Mouse (Mus musculus): Measurements from ENCODE around the gene Nanos2.

Nanos2 gene

GRCm38 (mm10) chr7:18987100-18987499 lies at the start of gene Nanos2:
TSS of gene Nanos2 (plus strand) at chr7:18987400.
- DNase-seq (ENCODE audit: low spot score) = no peak

- no peak for DNase-seq (ENCODE audit: low spot score)
Measured at GRCm38 (mm10) chr7:18942376-18942775, 44.8 kb upstream of the Nanos2 start.

- DNase-seq (ENCODE audit: low spot score) = no peak
Measured at GRCm38 (mm10) chr7:18942815-18943214, 44.4 kb upstream of the Nanos2 start.

- DNase-seq (ENCODE audit: low spot score) = peak; percentile 40
Measured at GRCm38 (mm10) chr7:18948151-18948550, 39.0 kb upstream of the Nanos2 start.

GRCm38 (mm10) chr7:18949781-18950522 lies 37.2 kb upstream of the Nanos2 start:
- DNase-seq (ENCODE audit: low spot score) = peak; percentile 67

GRCm38 (mm10) chr7:18950523-18951315 lies 36.5 kb upstream of the Nanos2 start:
- peak; percentile 9 for DNase-seq (ENCODE audit: low spot score)

- no peak for DNase-seq (ENCODE audit: low spot score)
Measured at GRCm38 (mm10) chr7:18951397-18951796, 35.8 kb upstream of the Nanos2 start.

GRCm38 (mm10) chr7:18957569-18958383 lies 29.4 kb upstream of the Nanos2 start:
- no peak for DNase-seq (ENCODE audit: low spot score)

- no peak for DNase-seq (ENCODE audit: low spot score)
Measured at GRCm38 (mm10) chr7:18958384-18958766, 28.8 kb upstream of the Nanos2 start.

- DNase-seq (ENCODE audit: low spot score) = no peak
Measured at GRCm38 (mm10) chr7:18959446-18959845, 27.8 kb upstream of the Nanos2 start.

- no peak for DNase-seq (ENCODE audit: low spot score)
Measured at GRCm38 (mm10) chr7:18962171-18962792, 24.9 kb upstream of the Nanos2 start.

GRCm38 (mm10) chr7:18962795-18963194 lies 24.4 kb upstream of the Nanos2 start:
- DNase-seq (ENCODE audit: low spot score) = no peak

- no peak for DNase-seq (ENCODE audit: low spot score)
Measured at GRCm38 (mm10) chr7:18963294-18963843, 23.8 kb upstream of the Nanos2 start.

GRCm38 (mm10) chr7:18965312-18965711 lies 21.9 kb upstream of the Nanos2 start:
- DNase-seq (ENCODE audit: low spot score) = no peak

GRCm38 (mm10) chr7:18967603-18968002 lies 19.6 kb upstream of the Nanos2 start:
- DNase-seq (ENCODE audit: low spot score) = no peak

GRCm38 (mm10) chr7:18970956-18971355 lies 16.2 kb upstream of the Nanos2 start:
- DNase-seq (ENCODE audit: low spot score) = no peak

- peak; percentile 41 for DNase-seq (ENCODE audit: low spot score)
Measured at GRCm38 (mm10) chr7:18978381-18978780, 8.8 kb upstream of the Nanos2 start.

- DNase-seq (ENCODE audit: low spot score) = peak; percentile 48
Measured at GRCm38 (mm10) chr7:18986503-18986902, 697 bp upstream of the Nanos2 start.

GRCm38 (mm10) chr7:18987747-18988146 lies 547 bp downstream of the Nanos2 start:
- no peak for DNase-seq (ENCODE audit: low spot score)

- DNase-seq (ENCODE audit: low spot score) = no peak
Measured at GRCm38 (mm10) chr7:18988780-18989179, 1.6 kb downstream of the Nanos2 start.

GRCm38 (mm10) chr7:18989995-18990394 lies 2.8 kb downstream of the Nanos2 start:
- DNase-seq (ENCODE audit: low spot score) = peak; percentile 75
